Mouse (Mus musculus) bone marrow macrophage, adult 2 months (primary cell): Measurements from ENCODE around the gene Pla2g2c.

Experiments
- CTCF ChIP-seq: IDR thresholded peaks from 2 replicates; pipeline ENCODE4 v1.5.1; 2012; ENCODE audit warnings: low read depth, mild to moderate bottlenecking, low read length, moderate library complexity
- POLR2A ChIP-seq: IDR thresholded peaks from 2 replicates; pipeline ENCODE4 v1.6.1; 2012; ENCODE audit warnings: mild to moderate bottlenecking, low read depth, low read length, borderline replicate concordance

- no peak for TF ChIP-seq CTCF
- no peak for TF ChIP-seq POLR2A
Measured at GRCm38 (mm10) chr4:138685813-138686212, 38.8 kb upstream of the Pla2g2c start.
